Mouse (Mus musculus) intestine, embryonic 16.5 days (tissue): ENCODE measurements around the gene Fkbp2. TPM values are rescaled to one million over a fixed set of nuclear protein-coding genes. Genes with fewer than 3 reads are reported as not detected.

Experiments
- ATAC-seq: fragments of 200-750 bp; cut with Nextera tagmentation; 2 replicates; pipeline ENCODE4 v1.8.0; 2017; ENCODE audit warnings: moderate TSS enrichment, moderate library complexity
- H3K27ac ChIP-seq: fragments of 300-500 bp; sonication (generic); 2 replicates; pipeline ENCODE4 v1.5.1; 2014; ENCODE audit warnings: mild to moderate bottlenecking, low read length
- H3K27me3 ChIP-seq: fragments of 300-500 bp; sonication (generic); replicated peaks from 2 replicates; pipeline ENCODE4 v1.6.1; 2014; ENCODE audit warnings: low read length, control low read depth, mixed read lengths; ENCODE audit not compliant: control insufficient read depth, insufficient read depth
- H3K36me3 ChIP-seq: fragments of 300-500 bp; sonication (generic); 2 replicates; pipeline ENCODE4 v1.6.1; 2014; ENCODE audit warnings: low read length, control low read depth; ENCODE audit not compliant: control insufficient read depth, insufficient read depth
- H3K4me1 ChIP-seq: fragments of 300-500 bp; sonication (generic); 2 replicates; pipeline ENCODE4 v1.6.1; 2014; ENCODE audit warnings: low read length, control low read depth, mixed read lengths; ENCODE audit not compliant: control insufficient read depth, insufficient read depth
- H3K4me2 ChIP-seq: fragments of 300-500 bp; sonication (generic); 2 replicates; pipeline ENCODE4 v1.6.1; 2014; ENCODE audit warnings: low read depth, low read length, control low read depth
- H3K4me3 ChIP-seq: fragments of 300-500 bp; sonication (generic); 2 replicates; pipeline ENCODE4 v1.5.1; 2014; ENCODE audit warnings: mild to moderate bottlenecking, low read length
- H3K9ac ChIP-seq: fragments of 300-500 bp; sonication (generic); 2 replicates; pipeline ENCODE4 v1.6.1; 2014; ENCODE audit warnings: low read depth, low read length
- H3K9me3 ChIP-seq: fragments of 300-500 bp; sonication (generic); 2 replicates; pipeline ENCODE4 v1.6.1; 2016; ENCODE audit warnings: low read length, control low read depth; ENCODE audit not compliant: control insufficient read depth
- WGBS: fragments of 180-500 bp; shearing (Covaris S2); extraction: QIAGEN DNeasy Blood & Tissue Kit; methylation state at CpG from one replicate; pipeline ENCODE4 v1.1.7; 2014; 5-methylcytosine and 5-hydroxymethylcytosine counted together
- polyA plus RNA-seq: library from polyadenylated mRNA; unstranded; fragments of >200 nt; fragmentation: Nextera tagmentation; extraction: Ambion mirVana; gene quantifications from 2 replicates; pipeline ENCODE4 v1.2.1, GENCODE M21; 2015

Fkbp2 gene
- polyA plus RNA-seq, 1 experiment from 2014 or later, result 195 TPM

GRCm38 (mm10) chr19:6937541-6938465 is 42.5 kb downstream of the Fkbp2 start:
- Histone ChIP-seq H3K4me1 (peaks cover 28% of the 10 kb centered on the region), H3K9me3 (no peaks in the 10 kb centered on the region), H3K9ac (peak overlapping the region; percentile 23; the same call in 1 of the 2 replicates), H3K27ac (no peak overlapping the region), H3K4me3 (no peak overlapping the region), H3K4me2 (no peak overlapping the region), H3K36me3 (no peaks in the 10 kb centered on the region), H3K27me3 (peaks cover 23% of the 10 kb centered on the region)
- WGBS, result 81% methylated on average over 16 of the region's 16 CpGs
- no peak for ATAC-seq

- WGBS, result 23% methylated on average over 3 of the region's 3 CpGs
- no peak overlapping the region for H3K4me3 ChIP-seq
- H3K4me1 ChIP-seq, result peaks cover 27% of the 10 kb centered on the region
- no peak for ATAC-seq
- no peak overlapping the region for H3K4me2 ChIP-seq
- H3K36me3 ChIP-seq, result no peaks in the 10 kb centered on the region
- H3K27ac ChIP-seq, result no peak overlapping the region
- no peak overlapping the region for H3K9ac ChIP-seq
- no peaks in the 10 kb centered on the region for H3K9me3 ChIP-seq
- H3K27me3 ChIP-seq, result peaks cover 29% of the 10 kb centered on the region
These were observed 44.0 kb downstream of the Fkbp2 start for GRCm38 (mm10) chr19:6936299-6936698.

- Histone ChIP-seq H3K4me3 (peak within 1 kb of the TSS; percentile 48), H3K36me3 (no peaks in the 10 kb centered on the region), H3K4me2 (peak within 1 kb of the TSS; percentile 92), H3K9ac (peak within 1 kb of the TSS; percentile 66), H3K27ac (no peak within 1 kb of the TSS), H3K4me1 (peaks cover 16% of the 10 kb centered on the region), H3K27me3 (peaks cover 29% of the 10 kb centered on the region), H3K9me3 (no peaks in the 10 kb centered on the region)
- 11% methylated on average over 23 of the region's 23 CpGs for WGBS
- 0 out of 2 replicates have a peak, but pooled peaks have one; percentile 7 for ATAC-seq
These were observed 45.9 kb downstream of the Fkbp2 start, which contains the start of gene Kcnk4 for GRCm38 (mm10) chr19:6934195-6934977. TSS of gene Kcnk4 (minus strand) at chr19:6934515.

- ATAC-seq, result peak; percentile 55
- Histone ChIP-seq H3K4me1 (peaks cover 16% of the 10 kb centered on the region), H3K36me3 (no peaks in the 10 kb centered on the region), H3K9ac (peak overlapping the region; percentile 66), H3K9me3 (no peaks in the 10 kb centered on the region), H3K27ac (no peak overlapping the region), H3K4me2 (peak overlapping the region; percentile 92), H3K27me3 (peaks cover 29% of the 10 kb centered on the region), H3K4me3 (peak overlapping the region; percentile 48)
- WGBS, result 3% methylated on average over 58 of the region's 58 CpGs
These were observed 46.7 kb downstream of the Fkbp2 start for GRCm38 (mm10) chr19:6933436-6934194.

- H3K9me3 ChIP-seq, result no peaks in the 10 kb centered on the region
- 31% methylated on average over 4 of the region's 4 CpGs for WGBS
- no peak overlapping the region; the same call in 1 of the 2 replicates for H3K4me3 ChIP-seq
- no peak for ATAC-seq
- H3K36me3 ChIP-seq, result no peaks in the 10 kb centered on the region
- peaks cover 12% of the 10 kb centered on the region for H3K4me1 ChIP-seq
- peak overlapping the region; percentile 66; the same call in 1 of the 2 replicates for H3K9ac ChIP-seq
- no peak overlapping the region for H3K27ac ChIP-seq
- H3K27me3 ChIP-seq, result peaks cover 29% of the 10 kb centered on the region
- H3K4me2 ChIP-seq, result 0 out of 2 replicates have a peak overlapping the region, but pooled peaks have one; percentile 92
These were observed 47.2 kb downstream of the Fkbp2 start for GRCm38 (mm10) chr19:6933102-6933435.

- no peak for ATAC-seq
- Histone ChIP-seq H3K27me3 (peaks cover 40% of the 10 kb centered on the region), H3K9ac (no peak overlapping the region), H3K9me3 (no peaks in the 10 kb centered on the region), H3K4me3 (no peak overlapping the region), H3K4me1 (peaks cover 12% of the 10 kb centered on the region), H3K36me3 (no peaks in the 10 kb centered on the region), H3K27ac (no peak overlapping the region), H3K4me2 (no peak overlapping the region)
- WGBS, result 53% methylated on average over 1 of the region's 1 CpGs
These were observed 48.3 kb downstream of the Fkbp2 start for GRCm38 (mm10) chr19:6932018-6932417.

- ATAC-seq, result no peak
- no peak overlapping the region for H3K27ac ChIP-seq
- peaks cover 49% of the 10 kb centered on the region for H3K27me3 ChIP-seq
- H3K36me3 ChIP-seq, result no peaks in the 10 kb centered on the region
- no peak overlapping the region for H3K4me2 ChIP-seq
- no peak overlapping the region for H3K4me3 ChIP-seq
- no peak overlapping the region for H3K9ac ChIP-seq
- 0% methylated on average over 1 of the region's 2 CpGs for WGBS
- peaks cover 12% of the 10 kb centered on the region for H3K4me1 ChIP-seq
- H3K9me3 ChIP-seq, result no peaks in the 10 kb centered on the region
These were observed 49.3 kb downstream of the Fkbp2 start for GRCm38 (mm10) chr19:6931002-6931401.

- 17% methylated on average over 9 of the region's 9 CpGs for WGBS
- Histone ChIP-seq H3K36me3 (no peaks in the 10 kb centered on the region), H3K27me3 (peaks cover 51% of the 10 kb centered on the region), H3K4me3 (no peak overlapping the region), H3K9me3 (no peaks in the 10 kb centered on the region), H3K27ac (no peak overlapping the region), H3K4me1 (peaks cover 12% of the 10 kb centered on the region), H3K4me2 (no peak overlapping the region), H3K9ac (no peak overlapping the region)
- no peak for ATAC-seq
These were observed 52.2 kb downstream of the Fkbp2 start for GRCm38 (mm10) chr19:6928080-6928479.
